Mouse (Mus musculus): Measurements from ENCODE around the gene Vgll1. TPM values are rescaled to one million over a fixed set of nuclear protein-coding genes. Genes with fewer than 3 reads are reported as not detected.

Gene Vgll1
- polyA plus RNA-seq, 1 experiment from 2014 or later, result 0.58 TPM

DNA sequence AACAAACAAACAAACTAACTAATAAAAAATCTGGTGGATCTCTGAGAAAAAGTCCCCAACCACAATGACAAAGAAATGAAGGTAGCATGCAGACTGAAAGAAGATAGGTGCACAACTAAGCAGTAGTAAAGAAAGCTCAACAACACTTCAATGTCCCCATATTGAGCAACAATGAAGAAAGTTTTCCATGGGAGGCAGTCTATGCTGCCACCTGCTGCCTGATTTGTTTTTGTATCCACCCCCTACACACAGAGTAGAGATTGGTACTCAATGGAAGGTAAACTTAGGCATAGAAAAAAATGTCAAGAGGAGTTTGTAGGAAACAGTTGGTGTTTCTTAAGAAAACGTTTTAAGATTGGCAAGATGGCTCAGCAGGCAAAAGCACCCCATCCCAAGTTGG is 42.7 kb downstream of the Vgll1 start:
- Histone ChIP-seq H3K4me2 (no peak overlapping the region), H3K9me3 (no peaks in the 10 kb centered on the region), H3K9ac (replicated peaks) (no peak overlapping the region), H3K36me3 (no peaks in the 10 kb centered on the region), H3K4me3 (replicated peaks) (no peak overlapping the region), H3K27ac (no peak overlapping the region), H3K4me1 (replicated peaks) (no peaks in the 10 kb centered on the region), H3K27me3 (no peaks in the 10 kb centered on the region)
- no peak for ATAC-seq (ENCODE audit: insufficient number of reproducible peaks, insufficient read depth, low FRiP score, low TSS enrichment, low read depth)
- WGBS, result 27% methylated on average over 1 of the region's 1 CpGs

DNA sequence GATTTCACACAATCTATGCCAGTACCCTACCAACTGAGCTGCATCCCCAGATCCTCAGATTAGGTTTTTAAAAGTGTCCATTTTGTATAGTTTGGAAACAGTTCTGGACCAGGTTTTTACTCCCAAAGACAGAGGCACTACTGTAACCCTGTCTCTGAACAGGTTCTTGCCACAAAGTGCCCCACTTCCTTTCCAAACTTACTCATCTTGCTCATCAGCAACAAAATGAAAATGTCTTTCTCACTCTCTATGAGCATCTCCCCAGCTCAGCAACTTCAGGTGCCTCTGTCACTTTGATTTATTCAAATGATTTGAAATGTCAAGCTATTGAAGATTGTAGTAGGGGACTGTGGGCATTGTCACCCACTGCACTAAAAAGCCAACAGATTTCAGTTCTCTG is 49.7 kb downstream of the Vgll1 start:
- Histone ChIP-seq H3K4me1 (replicated peaks) (no peaks in the 10 kb centered on the region), H3K9me3 (no peaks in the 10 kb centered on the region), H3K36me3 (no peaks in the 10 kb centered on the region), H3K27ac (no peak overlapping the region), H3K27me3 (no peaks in the 10 kb centered on the region), H3K4me3 (replicated peaks) (no peak overlapping the region), H3K9ac (replicated peaks) (no peak overlapping the region), H3K4me2 (no peak overlapping the region)
- no peak for ATAC-seq (ENCODE audit: insufficient number of reproducible peaks, insufficient read depth, low FRiP score, low TSS enrichment, low read depth)

DNA sequence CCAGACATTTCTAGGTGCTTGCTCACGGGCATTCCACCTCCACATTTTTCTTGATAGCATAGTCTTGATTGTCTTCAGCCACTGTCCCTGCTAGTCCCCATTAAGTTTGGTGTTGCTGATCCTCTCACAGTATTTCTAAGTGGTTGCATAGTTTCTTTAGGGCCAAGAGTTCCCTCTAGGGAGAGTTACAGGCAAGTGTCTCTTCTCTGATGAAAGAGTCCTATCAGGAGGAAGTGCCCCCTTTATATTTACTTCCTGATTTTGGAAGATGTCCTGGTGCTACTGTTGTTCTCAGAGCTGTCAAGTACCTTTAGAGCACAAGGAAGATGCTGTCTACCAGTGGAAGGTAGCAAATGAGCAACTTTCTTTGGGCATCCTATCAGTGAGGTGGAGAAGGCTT is 65.6 kb downstream of the Vgll1 start:
- 67% methylated on average over 1 of the region's 1 CpGs for WGBS

More for the DNA sequence above, 65.6 kb downstream of the Vgll1 start:
- Histone ChIP-seq H3K4me2 (no peak overlapping the region), H3K27me3 (no peaks in the 10 kb centered on the region), H3K4me1 (replicated peaks) (no peaks in the 10 kb centered on the region), H3K4me3 (replicated peaks) (no peak overlapping the region), H3K9me3 (no peaks in the 10 kb centered on the region), H3K9ac (replicated peaks) (no peak overlapping the region), H3K27ac (no peak overlapping the region), H3K36me3 (no peaks in the 10 kb centered on the region)
- ATAC-seq (ENCODE audit: insufficient number of reproducible peaks, insufficient read depth, low FRiP score, low TSS enrichment, low read depth), result no peak

Other genes starting within 250 kb of the Vgll1 start
- not detected in 2 replicates for gene Adgrg4, start 217.9 kb upstream of the Vgll1 start, polyA plus RNA-seq (2016; fragmentation: Nextera tagmentation; extraction: Ambion mirVana)
- gene Brs3, start 45.0 kb upstream of the Vgll1 start, polyA plus RNA-seq (2016; fragmentation: Nextera tagmentation; extraction: Ambion mirVana), result not detected in 2 replicates
- gene Htatsf1, start 34.5 kb upstream of the Vgll1 start, polyA plus RNA-seq (2016; fragmentation: Nextera tagmentation; extraction: Ambion mirVana), result 86.9 and 92.3 TPM in 2 replicates
- gene Cd40lg, start 124.0 kb downstream of the Vgll1 start, polyA plus RNA-seq (2016; fragmentation: Nextera tagmentation; extraction: Ambion mirVana), result not detected in 2 replicates